Mouse (Mus musculus) embryo, embryonic 11 days (tissue): ENCODE data around the gene Rspo3.
A peak's percentile ranks its signal among the peaks of the same experiment; 100 is the strongest.

Experiments
- DNase-seq: peaks from one replicate; pipeline ENCODE4 v3.0.0-alpha.2; 2015

Rspo3 gene

DNA sequence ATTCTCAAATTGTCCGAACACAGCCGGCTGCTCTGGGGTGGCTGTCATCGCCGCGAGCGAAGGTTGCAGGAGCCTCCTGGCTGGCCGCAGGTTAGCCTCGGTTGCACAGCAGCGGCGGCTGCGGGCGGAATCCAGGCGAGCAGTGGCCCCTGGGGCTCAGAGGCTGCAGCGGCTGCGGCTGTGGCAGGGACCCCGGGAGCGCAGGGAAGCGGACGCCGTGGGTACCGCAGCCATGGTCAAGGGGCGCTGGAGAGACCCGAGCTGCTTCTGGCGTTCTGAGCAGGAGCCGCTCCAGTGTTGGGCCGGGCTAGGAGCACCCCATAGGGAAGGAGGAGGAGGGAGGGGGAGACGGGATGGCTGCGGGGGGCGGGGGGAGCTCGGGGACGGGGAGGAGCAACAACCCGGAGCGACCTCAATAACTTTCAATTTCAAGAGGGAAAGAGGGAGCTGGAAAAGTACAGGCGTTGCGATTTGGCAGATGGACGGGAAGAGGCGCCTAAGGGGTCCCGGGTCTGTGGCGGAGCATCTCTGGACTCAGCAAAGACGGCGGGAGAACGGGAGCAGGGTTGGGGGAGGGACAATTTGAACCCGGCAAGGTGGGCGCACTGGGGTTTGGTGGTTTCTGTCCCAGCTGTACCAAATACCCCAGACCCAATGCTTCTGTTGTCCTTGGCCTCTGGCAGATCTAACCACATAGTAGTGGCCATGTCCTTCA, at the start of gene Rspo3:
TSS of gene Rspo3 (minus strand) at position 322 of the 715 bp plus-strand sequence.
- DNase-seq, result peak; percentile 74

DNA sequence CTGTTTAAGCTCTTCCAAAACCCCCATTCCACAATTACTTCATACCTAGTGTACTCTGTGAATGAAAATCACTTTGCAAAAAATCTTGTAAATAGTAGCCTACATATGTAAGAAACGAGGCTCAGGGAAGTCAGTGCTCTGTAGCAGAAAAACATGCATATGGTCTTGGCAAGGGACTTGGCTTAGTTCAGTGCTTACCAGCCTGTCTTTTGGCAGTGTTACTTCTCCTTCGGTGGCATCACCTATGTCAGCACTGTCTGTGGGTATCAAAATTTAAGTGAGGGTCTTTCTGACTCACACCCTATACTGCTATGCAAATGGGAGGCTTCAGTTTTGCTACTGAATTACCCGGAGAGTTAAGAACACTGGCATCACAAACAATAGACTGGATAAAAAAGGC, 46.3 kb upstream of the Rspo3 start:
- no peak for DNase-seq

DNA sequence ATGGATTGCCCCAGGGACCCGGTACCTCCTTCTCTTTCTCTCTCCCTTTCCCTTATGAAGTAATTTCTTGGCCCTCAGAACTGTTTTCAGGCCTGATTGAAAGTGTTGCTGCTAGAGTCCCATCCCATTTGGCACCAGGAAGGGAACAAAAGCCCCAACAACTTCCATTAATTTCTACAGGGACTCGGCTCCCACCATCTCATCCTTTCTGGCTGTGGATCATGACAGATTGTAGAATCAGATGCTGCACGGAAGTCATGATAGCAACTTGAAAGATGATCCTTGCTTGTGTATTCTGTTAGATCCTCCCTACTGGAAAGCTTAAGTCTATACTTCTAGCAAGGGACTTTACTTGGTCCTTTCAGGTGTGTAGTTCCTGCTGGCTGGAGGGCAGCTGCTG, 45.8 kb upstream of the Rspo3 start:
- DNase-seq, result no peak

DNA sequence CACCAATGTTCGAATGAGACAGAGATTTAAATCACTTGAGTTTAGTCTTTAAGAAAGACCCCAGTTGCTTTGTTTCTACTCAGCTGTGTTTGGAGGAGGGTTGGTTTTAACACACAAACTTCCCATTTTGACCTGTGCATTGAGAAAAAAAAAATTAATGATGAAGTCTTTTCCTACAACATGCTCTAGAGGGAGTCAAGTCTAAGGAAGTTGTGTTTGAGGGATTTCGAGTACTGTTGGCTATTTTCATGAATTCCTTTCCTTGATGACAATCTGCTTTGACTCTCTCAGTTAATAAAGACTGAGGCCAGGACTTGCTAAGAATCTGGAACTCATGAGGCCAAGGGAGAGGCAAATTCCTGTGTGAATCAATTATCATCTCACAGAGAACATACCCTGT, 20.3 kb upstream of the Rspo3 start:
- peak; percentile 7 for DNase-seq

- DNase-seq, result no peak
Measured at GRCm38 (mm10) chr10:29554365-29554764, 18.7 kb upstream of the Rspo3 start.

DNA sequence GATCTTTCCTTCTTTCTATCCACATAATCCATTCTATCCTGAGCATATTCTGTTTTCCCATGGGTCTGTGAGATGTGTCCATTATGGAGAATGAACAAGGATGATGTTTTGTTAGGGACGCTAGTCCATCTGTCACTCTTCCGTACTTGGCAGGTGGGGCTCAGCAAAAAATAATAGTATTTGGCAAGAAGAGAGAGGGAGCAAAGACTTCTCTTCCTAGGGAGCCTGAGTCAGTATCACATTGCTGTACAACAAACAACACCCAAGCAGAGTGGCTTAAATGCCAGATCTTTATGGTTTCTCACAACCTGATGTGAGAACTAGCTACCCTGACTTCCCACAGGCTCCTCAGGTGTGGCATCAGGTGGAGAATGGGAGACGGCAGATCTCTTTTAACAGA, 7.3 kb upstream of the Rspo3 start:
- no peak for DNase-seq

DNA sequence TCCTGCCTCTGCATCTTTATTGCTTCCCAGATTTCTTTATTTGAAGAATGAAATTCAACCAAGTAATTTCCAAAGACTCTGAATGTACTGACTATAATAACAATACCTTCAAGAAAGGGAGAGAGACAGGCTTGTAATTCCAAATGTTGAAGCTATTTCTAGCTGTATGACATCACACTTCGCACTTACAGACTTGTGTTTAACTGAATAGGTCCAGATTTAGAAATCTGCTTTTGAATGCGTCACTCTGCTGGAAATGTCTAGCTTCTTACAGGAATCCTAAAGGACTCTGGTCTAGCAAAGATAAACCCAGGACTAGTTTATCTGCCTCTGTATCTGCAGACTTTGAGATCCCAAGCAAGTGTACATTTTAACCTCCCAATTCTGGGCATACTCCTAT, 3.8 kb upstream of the Rspo3 start:
- DNase-seq, result no peak

DNA sequence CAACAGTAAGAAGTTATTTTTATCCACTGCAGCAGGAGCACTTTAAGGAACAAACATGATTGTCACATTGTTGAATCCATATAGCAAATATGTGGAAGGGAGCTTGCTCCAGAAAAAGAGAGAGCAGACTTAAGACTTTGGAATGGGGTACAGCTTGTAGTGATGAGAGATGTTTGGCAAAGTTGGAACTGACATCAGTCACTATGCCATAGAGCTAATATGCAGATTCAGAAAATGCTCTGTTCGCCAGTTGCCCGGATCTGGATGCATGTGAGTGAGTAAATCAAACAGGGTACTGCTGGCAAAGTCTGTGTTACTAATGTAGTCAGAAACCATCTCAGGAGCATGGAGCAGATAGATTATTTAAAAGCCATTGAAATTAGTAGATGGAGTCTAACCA, 3.1 kb upstream of the Rspo3 start:
- no peak for DNase-seq

GRCm38 (mm10) chr10:29534830-29535227, 838 bp downstream of the Rspo3 start:
- DNase-seq, result peak; percentile 32

DNA sequence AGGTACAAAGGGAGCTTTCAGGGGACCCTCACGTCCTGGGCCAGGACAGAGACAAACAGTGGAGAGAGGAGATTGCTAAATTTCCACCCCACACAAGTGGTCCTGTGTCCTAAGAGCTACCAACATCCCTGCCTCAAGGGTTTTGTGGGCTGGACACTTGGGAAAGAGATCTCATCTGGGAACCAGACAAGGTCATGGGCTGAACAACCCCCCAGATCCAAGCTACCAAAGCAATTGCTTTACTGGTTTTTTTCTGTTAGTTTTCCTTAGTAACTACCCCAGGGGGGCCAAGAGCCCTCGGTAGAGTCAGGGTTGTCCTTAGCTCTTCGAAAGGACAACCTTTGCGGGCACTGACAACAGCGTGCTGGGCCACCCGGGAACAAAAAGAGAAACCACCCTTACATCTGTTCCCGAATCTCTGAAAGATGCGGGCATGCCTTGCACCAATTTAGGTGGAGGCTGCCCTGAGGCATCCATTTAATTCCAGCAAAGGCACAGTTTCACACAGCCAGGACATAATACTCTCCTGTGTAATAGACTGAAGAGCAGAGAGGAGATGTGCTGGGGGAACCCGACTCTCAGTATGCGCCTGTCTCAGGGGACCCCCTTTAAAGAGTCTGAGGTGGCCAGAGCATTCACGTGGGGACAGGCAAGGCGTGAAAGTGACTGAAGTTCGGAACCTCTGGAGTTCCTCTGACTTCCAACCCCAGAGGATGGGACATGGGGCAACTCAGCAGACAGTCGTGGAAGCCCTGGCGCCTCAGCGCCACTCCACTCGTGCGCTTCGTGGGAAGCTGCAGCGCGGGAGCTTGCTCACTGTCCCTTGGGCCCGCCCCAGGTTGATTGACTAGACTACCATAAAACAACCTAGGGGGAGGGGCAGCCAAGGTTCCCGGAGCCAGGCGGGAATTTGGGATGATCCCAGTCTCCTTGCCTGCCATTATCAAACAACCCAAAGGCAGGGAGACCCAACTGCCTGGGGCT, 1.5 kb downstream of the Rspo3 start:
- DNase-seq, result peak; percentile 51

GRCm38 (mm10) chr10:29532821-29533715, 2.6 kb downstream of the Rspo3 start:
- peak; percentile 92 for DNase-seq

DNA sequence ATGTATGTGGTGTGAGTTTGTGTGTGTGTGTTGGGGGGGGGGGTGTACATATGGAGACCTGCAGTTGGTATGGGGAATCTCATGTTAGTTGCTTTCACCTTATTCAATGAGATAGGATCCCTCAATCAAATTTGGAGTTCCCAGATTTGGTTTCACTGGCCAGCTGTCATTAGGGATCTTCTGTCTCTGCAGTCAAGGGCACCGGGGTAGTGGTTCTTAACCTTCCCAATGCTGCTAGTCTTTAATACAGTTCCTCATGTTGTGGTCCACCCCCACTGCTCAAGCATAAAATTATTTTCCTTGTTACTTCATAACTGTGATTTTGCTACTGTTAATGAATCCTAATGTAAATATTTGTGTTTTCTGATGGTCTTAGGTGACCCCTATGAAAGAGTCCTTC, 22.1 kb downstream of the Rspo3 start:
- no peak for DNase-seq

DNA sequence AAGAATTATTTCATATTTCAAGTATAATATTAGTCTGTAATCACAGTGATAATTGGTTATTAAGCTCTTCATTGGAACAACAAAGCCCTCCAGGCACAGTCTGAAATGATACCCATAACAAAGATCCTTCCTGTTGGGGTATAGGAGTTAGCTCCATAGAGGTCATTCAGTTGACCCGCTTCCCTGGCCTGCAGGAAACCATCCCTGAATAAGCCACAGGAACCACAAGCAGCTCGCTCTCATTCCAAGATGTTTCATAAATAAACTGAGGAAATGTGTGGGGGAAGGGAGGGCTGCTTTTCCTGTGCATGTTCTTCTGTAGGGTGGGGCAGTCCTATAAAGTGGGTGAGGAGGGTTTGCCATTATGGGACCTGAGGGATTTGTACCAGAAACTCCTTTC, 27.5 kb downstream of the Rspo3 start:
- DNase-seq, result peak; percentile 19

DNA sequence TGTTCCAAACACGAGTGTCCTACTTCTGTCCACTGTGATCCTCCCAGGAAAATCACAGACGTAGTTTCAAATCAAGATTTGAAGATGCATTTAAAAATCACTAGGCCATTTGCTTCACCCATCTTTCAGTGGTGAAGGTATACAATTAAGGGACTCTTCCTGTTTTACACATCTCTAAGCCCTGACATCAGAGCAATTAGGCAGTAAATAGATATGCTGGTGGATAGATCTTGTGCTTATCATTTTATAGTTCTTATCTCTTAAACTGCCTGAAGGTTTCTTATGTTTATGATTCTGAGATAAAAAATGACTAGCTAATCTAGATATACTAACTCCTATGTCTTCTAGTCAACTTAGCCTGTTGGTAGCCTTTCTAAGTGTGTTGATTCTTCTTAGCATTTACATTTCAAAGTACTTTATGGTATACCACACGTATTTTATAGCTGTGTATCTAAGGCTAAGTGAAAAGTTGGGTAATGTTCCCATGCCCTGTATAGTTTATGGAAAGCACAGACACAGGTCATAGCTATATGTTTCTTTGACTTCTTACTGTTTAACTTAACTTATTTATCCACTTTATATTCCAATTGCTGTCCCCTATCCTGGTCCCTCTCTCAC, 38.4 kb downstream of the Rspo3 start:
- DNase-seq, result no peak

- DNase-seq, result no peak
Measured at GRCm38 (mm10) chr10:29493996-29494395, 41.7 kb downstream of the Rspo3 start.

DNA sequence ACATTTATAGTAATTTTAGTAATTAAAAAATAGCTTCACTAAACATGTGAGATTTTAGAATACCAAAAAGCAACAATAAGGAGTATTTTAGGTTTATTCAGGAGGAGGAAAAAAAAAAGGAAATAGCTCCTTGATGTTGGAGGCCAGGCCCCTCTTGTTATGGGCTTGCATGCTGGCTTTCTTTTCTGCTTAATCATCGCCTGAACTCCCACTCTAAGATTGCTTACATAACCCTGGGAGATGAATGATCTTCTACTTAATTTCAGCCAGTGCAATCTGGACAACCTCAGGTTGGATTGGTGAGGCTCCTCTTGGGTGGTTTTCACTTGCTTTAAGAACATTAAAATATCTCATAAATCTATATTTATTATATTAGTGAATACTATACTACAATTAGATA, 54.7 kb downstream of the Rspo3 start:
- no peak for DNase-seq

GRCm38 (mm10) chr10:29479401-29479800, 56.3 kb downstream of the Rspo3 start:
- DNase-seq, result no peak

DNA sequence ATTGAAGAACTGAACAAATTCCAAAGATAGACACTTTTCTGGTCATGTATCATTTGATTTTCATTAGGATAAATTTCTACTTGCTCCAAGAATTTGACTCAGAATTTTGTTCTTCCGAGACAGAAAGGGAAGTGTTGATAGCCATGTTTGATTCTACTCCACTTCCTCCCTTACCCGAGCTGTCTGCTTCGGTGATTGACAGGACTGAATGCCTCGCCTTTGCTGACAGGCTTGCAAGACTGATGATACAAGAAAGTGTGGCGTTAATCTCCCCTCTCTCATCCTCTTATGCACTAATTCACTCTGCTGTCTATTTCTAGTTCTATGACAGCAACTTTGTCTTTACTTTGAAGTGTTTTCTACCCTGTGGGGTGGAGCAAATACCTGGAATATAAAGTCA, 65.2 kb downstream of the Rspo3 start:
- no peak for DNase-seq

DNA sequence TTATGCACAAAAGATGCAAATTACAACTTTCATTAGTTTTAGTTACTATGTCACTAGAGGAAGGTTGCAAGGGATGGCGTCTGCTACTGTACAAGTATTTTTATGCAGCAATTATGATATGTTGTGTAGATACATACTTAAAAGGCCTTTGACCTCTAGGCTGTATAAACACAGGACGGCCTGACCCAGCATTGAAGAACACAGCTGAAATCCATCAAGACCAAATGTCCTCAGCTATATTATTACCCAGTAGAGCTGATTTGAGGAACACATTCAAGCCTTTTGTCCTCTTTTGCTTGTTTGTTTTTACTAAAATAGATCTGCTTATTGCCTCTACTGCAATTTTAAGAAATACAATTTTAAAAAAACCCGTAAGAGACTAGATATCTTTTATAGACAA, 75.6 kb downstream of the Rspo3 start:
- DNase-seq, result no peak

GRCm38 (mm10) chr10:29459632-29460031, 76.0 kb downstream of the Rspo3 start:
- peak; percentile 10 for DNase-seq

- no peak for DNase-seq
Measured at GRCm38 (mm10) chr10:29445076-29445475, 90.6 kb downstream of the Rspo3 start.

GRCm38 (mm10) chr10:29441297-29441696, 94.4 kb downstream of the Rspo3 start:
- DNase-seq, result no peak
